ENCODE assay signal across 16 mouse cellular contexts in genomic region chr14:47991546-47991945, GRCm38 (mm10).
"Had no signal": no experiment of that assay in that cellular context is flagged by ENCODE, and none has a peak within 500 bp of the region (broad histone marks: within the 10 kb centered on the region; RNA-seq: fewer than 3 reads in every experiment).

No protein-coding gene starts in this region.

- DNase-seq: lung, adult 2 months; lung, postnatal 14 days; lung, postnatal 36 days; right cerebral cortex, postnatal 14 days; thymus, adult 2 months; thymus, postnatal 25 days; thymus, postnatal 4 days had no signal

- H3K36me3 ChIP-seq: lung, embryonic 15.5 days; midbrain, embryonic 13.5 days; midbrain, embryonic 15.5 days; neural tube, embryonic 12.5 days; stomach, embryonic 15.5 days had no signal

- H3K4me1 ChIP-seq: megakaryocyte, embryonic 14.5 days; neural tube, embryonic 12.5 days; stomach, embryonic 15.5 days had no signal

- H3K27ac ChIP-seq: lung, embryonic 15.5 days; macrophage; midbrain, embryonic 13.5 days; midbrain, embryonic 15.5 days; neural tube, embryonic 12.5 days; stomach, embryonic 15.5 days; stomach, postnatal 0 days had no signal

- H3K9me3 ChIP-seq: lung, embryonic 15.5 days; megakaryocyte, embryonic 14.5 days; midbrain, embryonic 15.5 days; neural tube, embryonic 12.5 days; stomach, embryonic 15.5 days had no signal

- ATAC-seq: lung, postnatal 0 days; midbrain, embryonic 13.5 days; midbrain, embryonic 15.5 days had no signal

- H3K4me3 ChIP-seq: lung, embryonic 15.5 days; megakaryocyte, embryonic 14.5 days; midbrain, embryonic 13.5 days; midbrain, embryonic 15.5 days; neural tube, embryonic 12.5 days; stomach, embryonic 15.5 days had no signal

- H3K27me3 ChIP-seq: lung, embryonic 15.5 days; megakaryocyte, embryonic 14.5 days; midbrain, embryonic 13.5 days; midbrain, embryonic 15.5 days; neural tube, embryonic 12.5 days; stomach, embryonic 15.5 days had no signal
